Mouse (Mus musculus) layer of hippocampus, postnatal 10 days (tissue): ENCODE results near the gene Pld2. TPM values are rescaled to one million over a fixed set of nuclear protein-coding genes. Genes with fewer than 3 reads are reported as not detected.
"Not testable (repeated sequence)": the region's sequence is repeated elsewhere in the genome, so short reads cannot be mapped to it uniquely, and the experiment has no call there.

Experiments
- DNase-seq, 2 experiments: peaks; one replicate each; pipeline ENCODE4 v3.0.0; 2021; ENCODE audit warnings: low spot score in 2 of 2
- long read RNA-seq: library from polyadenylated mRNA; stranded (forward); transcript quantifications from one replicate; pipeline ENCODE4 v2.0.0, GENCODE M21; 2023
- total RNA-seq, 2 experiments: library from RNA; stranded (reverse); gene quantifications; 2 replicates each; pipeline ENCODE4 v1.2.3; 2021

Pld2 gene
- 10 to 100 TPM; 25.0 to 25.6 TPM for total RNA-seq
- long read RNA-seq, partial matches to known transcripts: 8 of 15 reads
- long read RNA-seq, other reads (novel, unspliced or antisense): 3 of 15 reads

GRCm38 (mm10) chr11:70539877-70540587 is at the start of gene Pld2:
Pld2 (plus strand) TSS chr11:70540064.
- DNase-seq: peak; percentile 81 to 85

GRCm38 (mm10) chr11:70499566-70500475 is 40.0 kb upstream of the Pld2 start:
- DNase-seq: no peak

DNA sequence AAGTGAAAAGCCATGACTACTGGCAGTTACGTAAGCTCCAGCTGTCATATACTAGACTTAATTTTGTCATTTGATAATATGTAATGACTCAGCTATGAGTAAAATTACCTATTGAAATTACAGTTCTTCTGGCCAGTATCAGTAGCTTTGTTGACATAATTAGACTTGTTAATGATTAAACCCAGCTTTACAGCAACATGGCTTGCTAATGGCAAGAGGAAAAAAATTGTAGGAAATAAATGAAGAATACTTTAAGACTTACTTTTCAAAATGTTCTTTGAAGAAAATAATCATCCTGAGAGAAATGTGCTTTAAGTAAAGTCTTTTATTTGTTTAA is 39.4 kb upstream of the Pld2 start:
- no peak for DNase-seq

DNA sequence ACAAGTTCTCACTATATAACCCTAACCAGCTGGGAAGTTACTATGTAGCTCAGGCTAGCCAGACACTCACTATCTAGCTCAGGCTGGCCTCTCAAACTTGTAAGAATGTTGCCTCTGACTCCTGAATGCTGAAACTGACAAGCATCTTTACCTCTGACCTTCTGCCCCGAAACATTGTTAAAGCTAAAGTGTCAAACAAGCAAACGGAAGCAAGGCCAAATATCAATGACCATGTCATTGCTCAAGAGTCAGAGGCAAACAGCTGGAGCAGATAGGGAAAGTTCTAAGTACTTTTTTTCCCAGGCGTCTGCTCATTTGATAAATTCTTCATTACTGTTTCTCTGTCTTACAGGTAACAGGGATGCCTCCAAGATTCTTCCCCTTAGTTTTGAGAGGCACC is 37.8 kb upstream of the Pld2 start:
- no peak for DNase-seq

- no peak for DNase-seq
Observed at GRCm38 (mm10) chr11:70504970-70505369, 34.9 kb upstream of the Pld2 start, which contains the start of gene Tm4sf5. Tm4sf5 (plus strand) TSS chr11:70505244.

DNA sequence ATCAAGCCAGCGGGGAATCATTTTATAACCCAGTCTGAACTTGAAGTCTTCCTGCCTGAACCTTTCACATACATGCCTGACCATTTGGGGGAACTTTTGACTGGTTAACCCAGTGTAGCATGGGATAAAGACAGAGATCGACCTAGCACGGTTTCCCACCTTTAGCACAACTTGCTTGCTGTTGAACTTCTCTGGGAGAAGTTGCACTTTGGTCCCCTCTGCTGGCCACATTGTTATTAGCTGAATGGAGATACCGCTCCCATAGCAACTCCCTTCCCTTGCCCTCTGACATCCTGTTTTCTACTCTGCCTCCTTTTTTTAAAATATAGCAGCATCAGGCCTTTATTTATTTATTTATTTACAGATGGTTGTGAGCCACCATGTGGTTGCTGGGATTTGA is 33.5 kb upstream of the Pld2 start:
- peak; percentile 70 to 77 for DNase-seq

- DNase-seq: no peak
Observed at GRCm38 (mm10) chr11:70506962-70507515, 32.8 kb upstream of the Pld2 start.

DNA sequence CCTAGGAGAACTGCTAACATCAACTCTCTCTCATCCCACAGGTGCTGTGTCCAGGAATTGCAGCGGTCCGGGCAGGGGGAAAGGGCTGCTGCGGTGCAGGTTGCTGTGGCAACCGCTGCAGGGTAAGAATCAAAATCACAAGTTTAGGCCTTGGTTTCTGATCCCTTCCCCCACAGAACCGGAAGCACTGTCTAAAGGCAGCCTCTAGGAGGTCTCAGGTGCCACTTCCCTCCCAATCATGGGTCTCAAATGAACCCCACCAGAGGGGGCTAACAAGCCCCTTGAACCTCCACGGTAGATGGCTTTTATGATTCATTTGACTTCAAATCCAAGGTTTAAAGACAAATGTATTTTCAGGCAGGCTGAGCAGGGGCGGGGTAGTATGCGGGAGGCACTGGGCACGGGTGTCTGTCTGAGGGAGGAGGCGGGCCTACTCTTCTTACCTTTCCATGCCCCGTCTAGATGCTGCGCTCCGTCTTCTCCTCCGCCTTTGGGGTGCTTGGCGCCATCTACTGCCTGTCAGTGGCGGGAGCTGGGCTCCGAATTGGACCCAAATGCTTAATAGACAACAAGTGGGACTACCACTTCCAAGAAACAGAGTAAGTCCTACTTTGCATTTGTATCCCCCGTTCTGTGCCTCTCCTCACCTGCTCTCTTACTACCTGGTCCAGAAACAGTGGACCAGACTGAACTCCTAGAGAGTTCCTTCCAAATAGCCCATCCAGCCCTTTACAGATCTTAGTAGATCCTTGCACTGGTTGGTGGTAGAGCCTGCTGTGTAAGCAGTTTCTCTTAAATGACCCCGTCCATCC is 29.9 kb upstream of the Pld2 start:
- peak; percentile 35 to 50 for DNase-seq

GRCm38 (mm10) chr11:70511242-70511641 is 28.6 kb upstream of the Pld2 start:
- DNase-seq: no peak

- DNase-seq: no peak
Observed at GRCm38 (mm10) chr11:70511825-70512224, 28.0 kb upstream of the Pld2 start.

GRCm38 (mm10) chr11:70512709-70513342 is 27.0 kb upstream of the Pld2 start:
- no peak for DNase-seq

DNA sequence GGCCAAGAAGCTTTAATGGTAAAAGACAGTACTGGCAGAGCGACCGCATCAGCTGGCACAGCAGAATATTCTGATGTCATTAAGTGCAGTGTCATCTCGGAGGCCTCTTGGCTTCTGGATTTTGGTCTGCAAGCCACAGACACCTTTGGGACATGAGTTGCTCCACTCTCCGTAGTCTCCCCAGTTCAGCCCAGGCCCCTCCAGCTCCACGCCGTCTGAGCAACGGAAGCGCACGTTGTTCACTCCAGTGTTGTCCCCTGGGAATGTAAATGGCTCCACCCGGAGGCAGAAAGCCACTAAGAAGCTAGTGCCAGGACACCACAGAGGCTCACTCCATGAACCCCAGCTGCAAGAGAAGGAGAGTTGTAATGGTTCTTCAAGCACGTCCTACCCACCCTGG is 26.3 kb upstream of the Pld2 start:
- DNase-seq: no peak

DNA sequence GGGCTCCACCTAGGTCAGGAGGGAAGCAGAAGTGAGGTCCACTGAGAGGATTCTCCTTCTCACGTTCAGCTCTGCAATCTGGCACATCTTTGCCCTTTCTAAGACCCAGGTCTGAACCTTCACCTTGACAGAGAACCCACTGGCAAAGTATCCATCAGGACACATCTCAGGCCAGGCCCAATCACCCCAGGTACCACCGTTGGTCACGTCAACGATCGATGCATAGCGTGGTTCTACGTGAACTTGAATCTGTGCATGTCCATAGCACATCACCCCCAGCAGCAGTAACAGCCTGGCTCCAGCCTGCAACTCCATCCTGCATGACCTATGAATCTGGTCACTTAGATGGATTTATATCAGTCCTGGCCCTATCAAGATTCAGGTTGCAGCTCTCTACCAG is 25.6 kb upstream of the Pld2 start, which contains the start of gene Vmo1:
TSS of gene Vmo1 (minus strand) at position 329 of the 400 bp plus-strand sequence.
- no peak for DNase-seq

DNA sequence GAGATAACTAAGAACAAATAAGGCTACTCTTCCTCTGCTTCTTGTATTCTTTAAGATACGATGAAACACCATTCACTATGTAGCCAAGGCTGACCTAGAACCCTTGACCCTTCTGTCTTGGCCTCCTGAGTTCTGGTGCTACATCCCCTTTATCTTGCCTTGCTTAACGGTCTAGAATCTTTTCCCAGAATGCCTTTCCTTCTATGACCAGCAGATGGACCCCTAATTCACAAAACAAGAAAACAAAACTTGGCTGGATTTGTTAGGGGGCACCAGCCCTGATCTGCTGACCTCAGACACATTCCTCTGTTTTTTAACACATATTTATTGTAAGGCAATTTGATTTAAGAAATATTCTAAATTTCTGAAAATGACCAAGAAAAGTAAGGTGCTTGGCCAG is 23.5 kb upstream of the Pld2 start:
- DNase-seq: peak; percentile 16 to 41

GRCm38 (mm10) chr11:70518436-70518835 is 21.4 kb upstream of the Pld2 start:
- no peak for DNase-seq

DNA sequence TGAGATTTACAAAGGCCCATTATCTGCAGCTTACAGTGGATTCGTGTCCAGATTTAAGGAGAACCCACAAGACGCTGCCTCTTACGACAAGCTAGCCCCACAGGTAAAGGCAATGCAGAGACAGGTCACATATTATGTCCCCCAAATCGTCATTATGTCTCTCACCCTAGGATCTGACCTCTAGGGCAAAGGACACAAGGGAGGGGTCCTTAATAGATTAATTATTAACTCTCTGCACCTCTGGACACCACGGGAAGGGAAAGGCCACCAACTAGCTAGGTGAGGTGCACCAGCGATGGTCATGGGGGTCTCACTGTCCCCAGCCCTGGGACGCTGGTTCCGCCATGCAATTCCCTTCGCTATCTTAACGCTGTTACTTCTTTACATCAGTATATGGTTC is 20.9 kb upstream of the Pld2 start, which contains the start of gene Gltpd2:
TSS of gene Gltpd2 (plus strand) at position 274 of the 400 bp plus-strand sequence.
- DNase-seq: no peak

DNA sequence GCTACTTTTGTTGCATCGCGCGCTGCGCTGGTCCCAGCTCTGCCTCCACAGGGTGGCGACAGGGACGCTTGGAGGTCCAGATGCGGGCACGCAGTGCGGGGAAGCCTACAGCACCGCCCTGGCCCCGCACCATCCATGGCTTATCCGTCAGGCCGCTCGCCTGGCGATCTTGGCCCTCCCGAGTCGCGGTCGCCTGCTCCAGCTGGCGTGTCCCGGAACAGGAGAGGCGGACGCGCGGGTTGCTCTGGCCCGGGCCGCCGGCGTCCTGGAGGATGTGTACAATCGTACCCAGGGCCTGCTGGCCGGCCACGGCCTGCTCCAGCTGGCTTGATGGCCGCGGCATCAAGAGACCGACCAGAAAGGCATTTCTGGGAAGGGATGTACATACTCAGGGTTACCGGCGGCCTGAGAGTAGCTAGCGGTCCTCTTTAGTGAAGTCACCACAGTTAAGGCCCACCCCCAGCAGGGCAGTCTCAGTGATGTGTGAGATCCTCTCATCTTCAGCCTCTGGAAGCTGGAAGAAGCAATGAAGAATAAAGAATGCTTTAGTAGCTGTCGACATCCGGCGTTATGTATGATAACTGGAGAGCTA is 19.6 kb upstream of the Pld2 start:
- DNase-seq: peak; percentile 30 to 48

DNA sequence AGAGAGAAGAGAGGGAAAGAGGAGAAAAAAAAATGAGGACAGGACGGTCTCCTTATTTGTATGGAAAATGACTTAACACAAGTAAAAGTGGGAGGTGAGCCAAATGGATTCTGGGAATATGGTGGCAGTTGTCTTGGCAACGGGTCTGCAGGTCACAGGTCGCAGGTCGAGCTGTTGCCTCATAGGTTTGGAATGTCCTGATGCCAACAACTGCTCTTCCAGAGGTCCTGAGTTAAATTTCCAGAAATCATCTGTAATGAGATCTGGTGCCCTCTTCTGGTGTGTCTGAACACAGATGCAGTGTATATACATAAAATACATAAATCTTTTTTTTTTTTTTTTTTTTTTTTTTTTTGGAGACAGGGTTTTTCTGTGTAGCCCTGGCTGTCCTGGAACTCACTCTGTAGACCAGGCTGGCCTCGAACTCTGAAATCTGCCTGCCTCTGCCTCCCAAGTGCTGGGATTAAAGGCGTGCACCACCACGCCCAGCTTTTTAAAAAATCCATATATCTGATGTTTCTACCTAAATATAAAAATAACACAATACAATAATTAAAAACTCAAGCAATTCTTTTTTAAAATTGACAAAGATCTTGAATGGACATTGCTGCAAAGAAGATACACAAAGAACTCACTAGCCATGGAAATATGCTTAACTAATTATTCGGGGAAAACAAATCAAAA is 16.4 kb upstream of the Pld2 start:
- not testable (repeated sequence) for DNase-seq

DNA sequence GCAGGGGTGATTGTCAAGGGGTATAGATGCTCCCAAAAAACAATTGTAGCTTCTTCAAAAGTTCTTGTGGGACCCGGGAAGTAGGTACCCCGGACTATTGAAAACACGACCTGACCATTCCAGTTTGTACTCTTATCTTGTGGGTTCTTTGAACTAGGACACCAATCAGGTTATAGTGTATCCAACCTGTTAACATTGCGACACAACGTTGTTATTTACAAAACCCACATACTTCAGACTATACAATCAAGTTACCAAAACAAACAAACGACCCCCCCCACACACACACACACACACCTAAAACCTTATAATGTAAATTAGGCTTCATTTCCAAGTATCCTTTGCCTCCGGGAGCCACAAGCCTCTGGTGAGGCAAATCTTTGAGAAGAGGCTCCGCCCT is 15.1 kb upstream of the Pld2 start:
- DNase-seq: no peak
